Mouse (Mus musculus) midbrain, postnatal 0 days (tissue): ENCODE results near the gene Peli2. TPM values are rescaled to one million over a fixed set of nuclear protein-coding genes. Genes with fewer than 3 reads are reported as not detected.
A peak's percentile ranks its signal among the peaks of the same experiment; 100 is the strongest.

ENCODE experiments used
- ATAC-seq: fragments of 200-750 bp; cut with Nextera tagmentation; 2 replicates; pipeline ENCODE4 v1.8.0; 2017; ENCODE audit warnings: moderate number of reproducible peaks, mild to moderate bottlenecking, moderate TSS enrichment, moderate library complexity; ENCODE audit not compliant: low FRiP score
- DNase-seq: peaks from one replicate; pipeline ENCODE4 v3.0.0-alpha.2; 2015; ENCODE audit warnings: low spot score
- H3K27ac ChIP-seq: fragments of 300-500 bp; sonication (generic); 2 replicates; pipeline ENCODE4 v1.5.1; 2014; ENCODE audit warnings: low read depth, mild to moderate bottlenecking, low read length, mixed read lengths
- H3K27me3 ChIP-seq: fragments of 300-500 bp; sonication (generic); 2 replicates; pipeline ENCODE4 v1.6.1; 2014; ENCODE audit warnings: low read length, control low read depth, mixed read lengths; ENCODE audit not compliant: insufficient read depth
- H3K36me3 ChIP-seq: fragments of 300-500 bp; sonication (generic); 2 replicates; pipeline ENCODE4 v1.6.1; 2014; ENCODE audit warnings: low read length, control low read depth, mixed read lengths; ENCODE audit not compliant: insufficient read depth
- H3K4me1 ChIP-seq: fragments of 300-500 bp; sonication (generic); 2 replicates; pipeline ENCODE4 v1.6.1; 2014; ENCODE audit warnings: mild to moderate bottlenecking, control low read depth, antibody characterized with exemption, low read length, mixed read lengths; ENCODE audit not compliant: insufficient read depth
- H3K4me2 ChIP-seq: fragments of 300-500 bp; sonication (generic); 2 replicates; pipeline ENCODE4 v1.6.1; 2014; ENCODE audit warnings: low read depth, mild to moderate bottlenecking, low read length, mixed read lengths; ENCODE audit not compliant: poor library complexity, severe bottlenecking
- H3K4me3 ChIP-seq: fragments of 300-500 bp; sonication (generic); 2 replicates; pipeline ENCODE4 v1.5.1; 2014; ENCODE audit warnings: low read depth, mild to moderate bottlenecking, low read length, moderate library complexity
- H3K9ac ChIP-seq: fragments of 300-500 bp; sonication (generic); replicated peaks from 2 replicates; pipeline ENCODE4 v1.6.1; 2014; ENCODE audit warnings: mild to moderate bottlenecking, low read length, moderate library complexity, mixed read lengths; ENCODE audit not compliant: poor library complexity, severe bottlenecking
- H3K9me3 ChIP-seq: fragments of 300-500 bp; sonication (generic); 2 replicates; pipeline ENCODE4 v1.6.1; 2016; ENCODE audit warnings: low read length, control low read depth
- CTCF ChIP-seq: IDR thresholded peaks from 2 replicates; pipeline ENCODE4 v1.5.1; 2016; ENCODE audit warnings: antibody characterized with exemption, mild to moderate bottlenecking
- WGBS: fragments of 180-500 bp; shearing (Covaris S2); extraction: QIAGEN DNeasy Blood & Tissue Kit; methylation state at CpG from one replicate; pipeline ENCODE4 v1.1.7; 2014; 5-methylcytosine and 5-hydroxymethylcytosine counted together
- polyA plus RNA-seq: library from polyadenylated mRNA; unstranded; fragments of >200 nt; fragmentation: Nextera tagmentation; extraction: Ambion mirVana; gene quantifications from 2 replicates; pipeline ENCODE4 v1.2.1, GENCODE M21; 2015
- total RNA-seq: library from RNA; depleted of rRNA; stranded (reverse); fragments of >200 nt; gene quantifications from 2 replicates; pipeline ENCODE4 v1.2.3, GENCODE M21; 2014

Gene Peli2
- total and polyA plus RNA-seq, 2 experiments from 2014 or later, result 6.5 to 22.3 TPM

DNA sequence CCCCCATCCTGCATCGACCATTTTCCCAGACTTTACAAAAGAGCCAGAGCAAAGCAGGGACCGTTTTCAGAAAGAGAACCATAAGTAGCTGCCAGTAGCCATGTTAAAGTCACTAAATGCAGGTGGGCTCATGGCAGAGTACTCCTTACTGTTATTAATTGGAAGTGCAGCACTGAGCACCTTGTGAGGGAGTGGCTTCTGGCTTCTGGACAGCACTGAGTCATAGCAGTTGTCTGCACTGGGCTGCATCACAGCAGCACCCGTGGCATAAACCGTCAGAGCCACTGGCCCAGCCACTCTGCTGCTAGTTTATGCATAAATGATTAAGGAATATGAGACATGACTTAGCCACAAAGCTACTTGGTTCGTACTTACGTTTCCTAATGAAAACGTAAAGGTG is 120.7 kb downstream of the Peli2 start:
- 89% methylated on average over 7 of the region's 7 CpGs for WGBS
- Histone ChIP-seq H3K4me1 (no peaks in the 10 kb centered on the region), H3K27me3 (no peaks in the 10 kb centered on the region), H3K4me3 (no peak overlapping the region), H3K27ac (no peak overlapping the region), H3K36me3 (no peaks in the 10 kb centered on the region), H3K9me3 (no peaks in the 10 kb centered on the region), H3K4me2 (no peak overlapping the region), H3K9ac (no peak overlapping the region)
- TF ChIP-seq CTCF, result no peak
- DNase-seq, result no peak
- no peak for ATAC-seq

DNA sequence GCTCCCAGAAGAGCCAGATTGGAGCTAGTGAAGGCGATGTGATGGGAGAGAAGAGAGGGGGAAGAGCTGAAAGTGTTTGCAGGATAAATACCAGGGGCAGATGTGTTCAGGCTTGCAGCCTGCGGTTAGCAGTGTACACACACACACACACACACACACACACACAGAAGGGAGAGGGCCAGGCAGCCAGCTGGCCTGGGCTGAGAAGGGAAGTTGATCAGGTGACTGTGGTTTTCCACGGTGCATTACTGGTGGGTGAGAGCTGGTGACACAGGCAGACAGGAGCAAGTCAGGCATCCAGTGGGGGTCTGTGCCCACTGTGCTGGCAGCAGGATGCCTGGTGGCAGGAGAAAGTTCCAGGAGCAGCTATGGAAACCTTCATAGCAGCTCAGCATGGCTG is 125.6 kb downstream of the Peli2 start:
- peak; percentile 51 for DNase-seq
- H3K9ac ChIP-seq, result no peak overlapping the region
- H3K27ac ChIP-seq, result no peak overlapping the region
- WGBS, result 43% methylated on average over 3 of the region's 3 CpGs
- no peaks in the 10 kb centered on the region for H3K36me3 ChIP-seq
- ATAC-seq, result peak; percentile 69; the same call in 1 of the 2 replicates
- H3K4me2 ChIP-seq, result no peak overlapping the region
- no peaks in the 10 kb centered on the region for H3K9me3 ChIP-seq
- H3K27me3 ChIP-seq, result no peaks in the 10 kb centered on the region
- no peak for TF ChIP-seq CTCF
- H3K4me1 ChIP-seq, result no peaks in the 10 kb centered on the region
- H3K4me3 ChIP-seq, result no peak overlapping the region

- Histone ChIP-seq H3K36me3 (no peaks in the 10 kb centered on the region), H3K9ac (no peak overlapping the region), H3K4me1 (0 out of 2 replicates have a peak, but pooled peaks cover 3% of the 10 kb centered on the region), H3K4me3 (no peak overlapping the region), H3K4me2 (no peak overlapping the region), H3K27me3 (no peaks in the 10 kb centered on the region), H3K27ac (no peak overlapping the region), H3K9me3 (no peaks in the 10 kb centered on the region)
- DNase-seq (no peak), ATAC-seq (no peak)
- WGBS, result 70% methylated on average over 9 of the region's 9 CpGs
- no peak for TF ChIP-seq CTCF
Measured at GRCm38 (mm10) chr14:48246963-48247362, 126.3 kb downstream of the Peli2 start.

GRCm38 (mm10) chr14:48249459-48249858 is 128.8 kb downstream of the Peli2 start:
- no peak for TF ChIP-seq CTCF
- 94% methylated on average over 2 of the region's 2 CpGs for WGBS

DNA sequence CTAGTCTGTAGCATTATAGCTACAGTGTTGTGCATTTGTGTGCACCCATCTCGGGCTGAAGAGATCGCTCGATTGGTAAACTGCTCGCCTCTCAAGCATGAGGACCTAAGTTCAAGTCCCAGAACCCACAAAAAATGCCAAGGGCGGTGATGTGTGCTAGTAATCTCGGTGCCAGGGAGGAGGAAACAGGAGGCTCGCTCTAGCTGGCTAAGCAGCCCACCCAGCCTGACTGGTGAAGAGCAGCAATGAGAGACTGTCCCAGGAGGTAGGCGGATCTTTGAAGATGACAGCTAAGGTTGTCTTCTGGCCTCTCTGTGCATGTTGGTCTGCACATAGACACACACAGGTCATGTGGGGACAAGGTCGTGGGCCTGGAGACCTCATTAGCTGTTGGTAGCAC is 129.3 kb downstream of the Peli2 start:
- DNase-seq, result no peak
- no peak overlapping the region for H3K4me2 ChIP-seq
- no peaks in the 10 kb centered on the region for H3K36me3 ChIP-seq
- no peak for TF ChIP-seq CTCF
- 0 out of 2 replicates have a peak, but pooled peaks cover 3% of the 10 kb centered on the region for H3K4me1 ChIP-seq
- no peak for ATAC-seq
- H3K9me3 ChIP-seq, result no peaks in the 10 kb centered on the region
- no peak overlapping the region for H3K9ac ChIP-seq
- no peak overlapping the region for H3K4me3 ChIP-seq
- 92% methylated on average over 9 of the region's 9 CpGs for WGBS
- H3K27ac ChIP-seq, result no peak overlapping the region
- no peaks in the 10 kb centered on the region for H3K27me3 ChIP-seq

More at GRCm38 (mm10) chr14:48249459-48249858, 128.8 kb downstream of the Peli2 start:
- H3K4me3 ChIP-seq, result no peak overlapping the region
- H3K4me2 ChIP-seq, result no peak overlapping the region
- no peaks in the 10 kb centered on the region for H3K36me3 ChIP-seq
- no peak overlapping the region for H3K27ac ChIP-seq
- ATAC-seq (no peak), DNase-seq (no peak)
- no peaks in the 10 kb centered on the region for H3K27me3 ChIP-seq
- H3K9me3 ChIP-seq, result no peaks in the 10 kb centered on the region
- no peak overlapping the region for H3K9ac ChIP-seq
- H3K4me1 ChIP-seq, result 0 out of 2 replicates have a peak, but pooled peaks cover 3% of the 10 kb centered on the region

DNA sequence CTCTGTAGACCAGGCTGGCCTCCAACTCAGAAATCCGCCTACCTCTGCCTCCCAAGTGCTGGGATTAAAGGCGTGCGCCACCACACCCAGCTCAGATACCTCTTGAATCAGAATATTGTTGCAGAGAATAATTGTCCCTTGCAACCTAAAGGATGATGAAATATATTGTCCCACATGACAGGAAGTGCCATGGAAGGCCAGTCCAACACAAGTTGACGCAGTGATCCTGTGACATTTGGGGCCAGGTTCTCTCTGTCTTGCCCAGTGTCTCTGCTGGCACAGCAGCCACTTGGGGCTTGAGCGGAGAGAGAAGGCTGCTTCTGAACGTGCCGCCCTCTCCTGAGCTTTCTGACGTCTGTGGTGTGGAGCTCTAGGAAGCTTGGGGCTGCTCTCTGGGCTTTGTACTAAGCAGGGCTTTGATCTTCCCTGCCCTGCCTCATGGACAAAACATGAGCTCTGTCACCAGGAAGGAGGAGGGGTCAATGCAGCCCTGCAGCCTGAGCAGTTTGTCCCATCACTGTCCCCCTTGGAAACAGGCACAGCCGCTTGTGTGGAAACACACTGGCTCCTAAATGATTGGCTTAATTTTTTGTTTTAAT is 130.9 kb downstream of the Peli2 start:
- TF ChIP-seq CTCF, result no peak

More for the DNA sequence above, 130.9 kb downstream of the Peli2 start:
- Histone ChIP-seq H3K4me1 (0 out of 2 replicates have a peak, but pooled peaks cover 3% of the 10 kb centered on the region), H3K9ac (no peak overlapping the region), H3K4me3 (no peak overlapping the region), H3K27me3 (no peaks in the 10 kb centered on the region), H3K27ac (no peak overlapping the region), H3K36me3 (no peaks in the 10 kb centered on the region), H3K4me2 (no peak overlapping the region), H3K9me3 (no peaks in the 10 kb centered on the region)
- ATAC-seq (0 out of 2 replicates have a peak, but pooled peaks have one; percentile 6), DNase-seq (no peak)
- 48% methylated on average over 9 of the region's 9 CpGs for WGBS
